Mouse (Mus musculus) gastrocnemius, postnatal 14 days (tissue): ENCODE measurements around the gene Siah3. TPM values are rescaled to one million over a fixed set of nuclear protein-coding genes. Genes with fewer than 3 reads are reported as not detected.
A peak's percentile ranks its signal among the peaks of the same experiment; 100 is the strongest.

Experiments used
- DNase-seq: peaks from one replicate; pipeline ENCODE4 v3.0.0; 2021; ENCODE audit warnings: mixed read lengths
- intact Hi-C: fragments of 180-260 bp; cut with DNase I; formaldehyde crosslinking; loops from one replicate; pipeline ENCODE4 v1.15.1; 2025; ENCODE audit warnings: low total_unique reads
- total RNA-seq, 2 experiments: library from RNA; stranded (reverse); gene quantifications; 2 replicates each; pipeline ENCODE4 v1.2.3; 2021

The Siah3 gene
- total RNA-seq, 2 experiments from 2014 or later = 0.16 to 0.43 TPM

- intact Hi-C loops = no loop called here
Observed at GRCm38 (mm10) chr14:75516917-75517595, 61.3 kb downstream of the Siah3 start.

GRCm38 (mm10) chr14:75518196-75518887, 62.6 kb downstream of the Siah3 start:
- intact Hi-C loops = no loop called here
- no peak for DNase-seq

More at GRCm38 (mm10) chr14:75516917-75517595, 61.3 kb downstream of the Siah3 start:
- no peak for DNase-seq

GRCm38 (mm10) chr14:75518899-75519298, 63.1 kb downstream of the Siah3 start:
- intact Hi-C loops = no loop called here
- DNase-seq = no peak

GRCm38 (mm10) chr14:75519668-75520067, 63.9 kb downstream of the Siah3 start:
- no peak for DNase-seq
- intact Hi-C loops = no loop called here

GRCm38 (mm10) chr14:75524648-75525047, 68.9 kb downstream of the Siah3 start:
- intact Hi-C loops = no loop called here
- DNase-seq = no peak

GRCm38 (mm10) chr14:75525376-75526145, 69.8 kb downstream of the Siah3 start:
- no peak for DNase-seq
- intact Hi-C loops = no loop called here

- peak; percentile 62 for DNase-seq
- intact Hi-C loops = no loop called here
Observed at GRCm38 (mm10) chr14:75527464-75528190, 71.8 kb downstream of the Siah3 start.

GRCm38 (mm10) chr14:75530815-75531353, 75.1 kb downstream of the Siah3 start:
- intact Hi-C loops = no loop called here
- no peak for DNase-seq

GRCm38 (mm10) chr14:75539205-75539604, 83.4 kb downstream of the Siah3 start:
- intact Hi-C loops = no loop called here
- DNase-seq = no peak

GRCm38 (mm10) chr14:75540216-75540995, 84.6 kb downstream of the Siah3 start:
- DNase-seq = no peak
- intact Hi-C loops = no loop called here

GRCm38 (mm10) chr14:75540996-75541350, 85.2 kb downstream of the Siah3 start:
- intact Hi-C loops = no loop called here
- DNase-seq = no peak

GRCm38 (mm10) chr14:75541731-75542130, 85.9 kb downstream of the Siah3 start:
- intact Hi-C loops = no loop called here
- DNase-seq = no peak

GRCm38 (mm10) chr14:75561577-75562331, 106.0 kb downstream of the Siah3 start:
- peak; percentile 16 for DNase-seq
- intact Hi-C loops = no loop called here

- intact Hi-C loops = no loop called here
- DNase-seq = peak; percentile 34
Observed at GRCm38 (mm10) chr14:75565534-75566140, 109.9 kb downstream of the Siah3 start.

GRCm38 (mm10) chr14:75566303-75566702, 110.5 kb downstream of the Siah3 start:
- intact Hi-C loops = no loop called here
- DNase-seq = no peak

GRCm38 (mm10) chr14:75579010-75579409, 123.2 kb downstream of the Siah3 start:
- DNase-seq = no peak
- intact Hi-C loops = no loop called here
